Mouse (Mus musculus): Measurements from ENCODE around the gene Vmn1r66. TPM values are rescaled to one million over a fixed set of nuclear protein-coding genes. Genes with fewer than 3 reads are reported as not detected.

Vmn1r66 gene
- total RNA-seq (2023): not detected

GRCm38 (mm10) chr7:10277906-10278305 lies at the start of gene Vmn1r66:
TSS of gene Vmn1r66 (minus strand) at chr7:10278006.

Other genes with a start within 250 kb of the Vmn1r66 start
- not detected for gene Vmn2r50, start 224.7 kb downstream of the Vmn1r66 start, total RNA-seq (2023)
- not detected for gene Vmn2r51, start 172.3 kb downstream of the Vmn1r66 start, total RNA-seq (2023)
- gene Vmn2r52, start 101.4 kb downstream of the Vmn1r66 start, total RNA-seq (2023): 0.15 TPM
- gene Vmn1r67, start 165.3 kb upstream of the Vmn1r66 start, total RNA-seq (2023): not detected
- gene Zik1, start 217.4 kb upstream of the Vmn1r66 start, total RNA-seq (2023): 1.7 TPM